Mouse (Mus musculus) CH12.LX (cell line): ENCODE measurements around the gene Prrt3. TPM values are rescaled to one million over a fixed set of nuclear protein-coding genes. Genes with fewer than 3 reads are reported as not detected.
A peak's percentile ranks its signal among the peaks of the same experiment; 100 is the strongest.

Experiments used
- DNase-seq: peaks from one replicate; pipeline ENCODE4 v3.0.0-alpha.2; 2013; ENCODE audit errors: extremely low read depth
- H3K27ac ChIP-seq: 2 replicates; pipeline ENCODE4 v1.5.1; 2012; ENCODE audit warnings: low read depth, mild to moderate bottlenecking, control low read depth, moderate library complexity; ENCODE audit not compliant: insufficient read depth
- H3K27me3 ChIP-seq: replicated peaks from 2 replicates; pipeline ENCODE3; 2012; ENCODE audit warnings: inconsistent platforms
- H3K36me3 ChIP-seq, 2 experiments: replicated peaks in 1 of 2; 2 replicates each; pipeline versions ENCODE3 to v1.6.1; 2012; ENCODE audit warnings: inconsistent platforms in 1 of 2, low read length in 1 of 2, mild to moderate bottlenecking in 1 of 2, mixed read lengths in 1 of 2, moderate library complexity in 1 of 2; ENCODE audit not compliant: control insufficient read depth in 1 of 2, insufficient read depth in 1 of 2
- H3K4me1 ChIP-seq, 2 experiments: 2 replicates each; pipeline ENCODE4 v1.6.1; 2012; ENCODE audit warnings: inconsistent platforms in 1 of 2, moderate library complexity in 1 of 2; ENCODE audit not compliant: insufficient read depth in 2 of 2, control insufficient read depth in 1 of 2
- H3K4me2 ChIP-seq: 2 replicates; pipeline ENCODE4 v1.6.1; 2012; ENCODE audit warnings: low read depth, mild to moderate bottlenecking, control low read depth; ENCODE audit not compliant: poor library complexity, insufficient read depth, severe bottlenecking
- H3K4me3 ChIP-seq, 3 experiments: fragments of 150-350 bp in 1 of 3; sonication (generic) in 1 of 3; replicated peaks in 1 of 3; 2 replicates each; pipeline versions ENCODE3 to v1.5.1; 2011 to 2012; ENCODE audit warnings: low read depth in 2 of 3, low read length in 2 of 3, mild to moderate bottlenecking in 2 of 3, moderate library complexity in 2 of 3, control low read depth in 1 of 3, improper control_type of control experiment in 1 of 3, inconsistent platforms in 1 of 3, mixed read lengths in 1 of 3; ENCODE audit not compliant: poor library complexity in 1 of 3
- H3K79me2 ChIP-seq: replicated peaks from 2 replicates; pipeline ENCODE4 v1.6.1; 2012; ENCODE audit warnings: mild to moderate bottlenecking, moderate library complexity; ENCODE audit not compliant: control insufficient read depth, poor library complexity, insufficient read depth, severe bottlenecking; ENCODE audit errors: extremely low read depth
- H3K9ac ChIP-seq: 2 replicates; pipeline ENCODE4 v1.6.1; 2012; ENCODE audit warnings: low read depth, mild to moderate bottlenecking, control low read depth, moderate library complexity; ENCODE audit not compliant: insufficient read depth
- H3K9me3 ChIP-seq: replicated peaks from 2 replicates; pipeline ENCODE3; 2012; ENCODE audit warnings: low read length, inconsistent platforms, mixed read lengths
- MYC ChIP-seq: IDR thresholded peaks from 2 replicates; pipeline ENCODE4 v1.6.1; 2011; ENCODE audit warnings: low read depth, mild to moderate bottlenecking, improper control_type of control experiment, low read length
- ZKSCAN1 ChIP-seq: IDR thresholded peaks from 2 replicates; pipeline ENCODE4 v1.6.1; 2012; ENCODE audit warnings: low read depth, inconsistent platforms, low read length, improper control_type of control experiment, borderline replicate concordance
- dilution Hi-C: fragments of 300-500 bp; cut with MboI; formaldehyde crosslinking; loops from 2 replicates; pipeline ENCODE4 v1.14.3; 2020; ENCODE audit warnings: low sequenced_read_pairs; ENCODE audit not compliant: extremely low pct_unique_long_range_greater_than_20kb, extremely low pct_ligation_motif_present
- in situ Hi-C: fragments of 300-500 bp; cut with MboI; formaldehyde crosslinking; loops from 3 replicates; pipeline ENCODE4 v1.14.3; 2019; ENCODE audit warnings: low sequenced_read_pairs, low pct_ligation_motif_present, low pct_unique_long_range_greater_than_20kb, mixed read lengths
- polyA plus RNA-seq: library from polyadenylated mRNA; unstranded; fragments of >175 nt; gene quantifications from 2 replicates; pipeline ENCODE4 v1.2.1, GENCODE M21; 2012; ENCODE audit warnings: low read depth; ENCODE audit not compliant: insufficient read length
- total RNA-seq, 2 experiments: library from RNA; depleted of rRNA; stranded (reverse); fragments of 300-350 nt in 1 of 2; fragments of >200 nt in 1 of 2; gene quantifications; 2 replicates each; pipeline ENCODE4 v1.2.3; 2012 to 2014

Gene Prrt3
- total and polyA plus RNA-seq, 3 experiments, result not detected

- dilution Hi-C loops, result no loop called here
Measured at GRCm38 (mm10) chr6:113444207-113444965, 57.3 kb downstream of the Prrt3 start.

More at GRCm38 (mm10) chr6:113444207-113444965, 57.3 kb downstream of the Prrt3 start:
- Histone ChIP-seq H3K27ac (no peak overlapping the region), H3K4me2 (no peak overlapping the region), H3K79me2 (peaks cover 13% of the 10 kb centered on the region), H3K36me3 (peaks cover 24 to 43% of the 10 kb centered on the region in 2 experiments), H3K4me1 (peaks cover 4 to 34% of the 10 kb centered on the region in 2 experiments), H3K9ac (no peak overlapping the region), H3K4me3 (peak overlapping the region in 1 of 3 experiments; percentile 17), H3K27me3 (no peaks in the 10 kb centered on the region), H3K9me3 (no peaks in the 10 kb centered on the region)
- no peak for TF ChIP-seq ZKSCAN1
- peak; percentile 16; the same call in 1 of the 2 replicates for TF ChIP-seq MYC
- in situ Hi-C loops, result no loop called here
- no peak for DNase-seq

Other genes with a start within 250 kb of the Prrt3 start
Only the 20 nearest of the 22 such genes appear.
- 24.5 and 26.5 TPM in 2 replicates for gene Brpf1, start 194.8 kb downstream of the Prrt3 start, total RNA-seq (2012; rRNA removed)
- gene Brpf1, start 194.8 kb downstream of the Prrt3 start, total RNA-seq (2014; rRNA removed), result 13.7 TPM in 2 replicates
- 26.7 and 28.1 TPM in 2 replicates for gene Brpf1, start 194.8 kb downstream of the Prrt3 start, polyA plus RNA-seq
- gene Ogg1, start 175.0 kb downstream of the Prrt3 start, total RNA-seq (2012; rRNA removed), result 12.5 and 13.8 TPM in 2 replicates
- gene Ogg1, start 175.0 kb downstream of the Prrt3 start, total RNA-seq (2014; rRNA removed), result 14.4 and 14.5 TPM in 2 replicates
- gene Ogg1, start 175.0 kb downstream of the Prrt3 start, polyA plus RNA-seq, result 19.5 and 20.1 TPM in 2 replicates
- 4.1 and 5.3 TPM in 2 replicates for gene Camk1, start 157.9 kb downstream of the Prrt3 start, total RNA-seq (2012; rRNA removed)
- gene Camk1, start 157.9 kb downstream of the Prrt3 start, total RNA-seq (2014; rRNA removed), result 0.20 and 0.36 TPM in 2 replicates
- 0.97 and 1.4 TPM in 2 replicates for gene Camk1, start 157.9 kb downstream of the Prrt3 start, polyA plus RNA-seq
- gene Tada3, start 124.0 kb downstream of the Prrt3 start, total RNA-seq (2012; rRNA removed), result 14.6 and 19.4 TPM in 2 replicates
- 7.2 and 7.6 TPM in 2 replicates for gene Tada3, start 124.0 kb downstream of the Prrt3 start, total RNA-seq (2014; rRNA removed)
- 24.8 and 28.2 TPM in 2 replicates for gene Tada3, start 124.0 kb downstream of the Prrt3 start, polyA plus RNA-seq
- 150 and 190 TPM in 2 replicates for gene Arpc4, start 123.8 kb downstream of the Prrt3 start, total RNA-seq (2012; rRNA removed)
- 202 and 234 TPM in 2 replicates for gene Arpc4, start 123.8 kb downstream of the Prrt3 start, total RNA-seq (2014; rRNA removed)
- gene Arpc4, start 123.8 kb downstream of the Prrt3 start, polyA plus RNA-seq, result 314 and 345 TPM in 2 replicates
- 5.1 and 5.3 TPM in 2 replicates for gene Ttll3, start 112.7 kb downstream of the Prrt3 start, total RNA-seq (2012; rRNA removed)
- gene Ttll3, start 112.7 kb downstream of the Prrt3 start, total RNA-seq (2014; rRNA removed), result 0.87 and 1.8 TPM in 2 replicates
- gene Ttll3, start 112.7 kb downstream of the Prrt3 start, polyA plus RNA-seq, result 4.4 and 5.1 TPM in 2 replicates
- 26.3 and 28.6 TPM in 2 replicates for gene Rpusd3, start 82.6 kb downstream of the Prrt3 start, total RNA-seq (2012; rRNA removed)
- gene Rpusd3, start 82.6 kb downstream of the Prrt3 start, total RNA-seq (2014; rRNA removed), result 18.8 and 22.1 TPM in 2 replicates
- gene Rpusd3, start 82.6 kb downstream of the Prrt3 start, polyA plus RNA-seq, result 18.5 and 26.5 TPM in 2 replicates
- 0.17 TPM in 1 of 2 replicates, not detected in the other for gene Cidec, start 66.2 kb downstream of the Prrt3 start, total RNA-seq (2012; rRNA removed)
- gene Cidec, start 66.2 kb downstream of the Prrt3 start, total RNA-seq (2014; rRNA removed), result not detected in 2 replicates
- 0.14 TPM in 1 of 2 replicates, not detected in the other for gene Cidec, start 66.2 kb downstream of the Prrt3 start, polyA plus RNA-seq
- gene Jagn1, start 59.4 kb downstream of the Prrt3 start, total RNA-seq (2012; rRNA removed), result 69.2 and 83.9 TPM in 2 replicates
- 90.4 and 106 TPM in 2 replicates for gene Jagn1, start 59.4 kb downstream of the Prrt3 start, total RNA-seq (2014; rRNA removed)
- 88.3 and 103 TPM in 2 replicates for gene Jagn1, start 59.4 kb downstream of the Prrt3 start, polyA plus RNA-seq
- gene Il17re, start 43.4 kb downstream of the Prrt3 start, total RNA-seq (2012; rRNA removed), result 0.13 TPM in 1 of 2 replicates, not detected in the other
- gene Il17re, start 43.4 kb downstream of the Prrt3 start, total RNA-seq (2014; rRNA removed), result not detected in 2 replicates
- gene Il17re, start 43.4 kb downstream of the Prrt3 start, polyA plus RNA-seq, result 0.13 TPM in 1 of 2 replicates, not detected in the other
- not detected in 2 replicates for gene Il17rc, start 30.5 kb downstream of the Prrt3 start, total RNA-seq (2012; rRNA removed)
- gene Il17rc, start 30.5 kb downstream of the Prrt3 start, total RNA-seq (2014; rRNA removed), result not detected in 2 replicates
- not detected in 2 replicates for gene Il17rc, start 30.5 kb downstream of the Prrt3 start, polyA plus RNA-seq
- 4.3 and 6.2 TPM in 2 replicates for gene Creld1, start 18.6 kb downstream of the Prrt3 start, total RNA-seq (2012; rRNA removed)
- gene Creld1, start 18.6 kb downstream of the Prrt3 start, total RNA-seq (2014; rRNA removed), result 3.3 and 3.4 TPM in 2 replicates
- 12.9 and 14.3 TPM in 2 replicates for gene Creld1, start 18.6 kb downstream of the Prrt3 start, polyA plus RNA-seq
- 52.7 and 62.2 TPM in 2 replicates for gene Emc3, start 29.7 kb upstream of the Prrt3 start, total RNA-seq (2012; rRNA removed)
- 87.5 and 90.9 TPM in 2 replicates for gene Emc3, start 29.7 kb upstream of the Prrt3 start, total RNA-seq (2014; rRNA removed)
- gene Emc3, start 29.7 kb upstream of the Prrt3 start, polyA plus RNA-seq, result 64.6 and 64.9 TPM in 2 replicates
- gene Fancd2, start 29.8 kb upstream of the Prrt3 start, total RNA-seq (2012; rRNA removed), result 25.5 and 26.3 TPM in 2 replicates
- gene Fancd2, start 29.8 kb upstream of the Prrt3 start, total RNA-seq (2014; rRNA removed), result 32.7 and 37.3 TPM in 2 replicates
- gene Fancd2, start 29.8 kb upstream of the Prrt3 start, polyA plus RNA-seq, result 27.2 and 30.2 TPM in 2 replicates
- gene Fancd2os, start 98.8 kb upstream of the Prrt3 start, total RNA-seq (2012; rRNA removed), result not detected in 2 replicates
- not detected in 2 replicates for gene Fancd2os, start 98.8 kb upstream of the Prrt3 start, total RNA-seq (2014; rRNA removed)
- gene Fancd2os, start 98.8 kb upstream of the Prrt3 start, polyA plus RNA-seq, result 0.31 and 0.45 TPM in 2 replicates
- gene Brk1, start 102.8 kb upstream of the Prrt3 start, total RNA-seq (2012; rRNA removed), result 112 and 122 TPM in 2 replicates
- 224 and 245 TPM in 2 replicates for gene Brk1, start 102.8 kb upstream of the Prrt3 start, total RNA-seq (2014; rRNA removed)
- gene Brk1, start 102.8 kb upstream of the Prrt3 start, polyA plus RNA-seq, result 142 and 145 TPM in 2 replicates
- gene Vhl, start 122.0 kb upstream of the Prrt3 start, total RNA-seq (2012; rRNA removed), result 14.2 and 17.6 TPM in 2 replicates
- 32.6 and 36.6 TPM in 2 replicates for gene Vhl, start 122.0 kb upstream of the Prrt3 start, total RNA-seq (2014; rRNA removed)
- gene Vhl, start 122.0 kb upstream of the Prrt3 start, polyA plus RNA-seq, result 19.2 and 23.1 TPM in 2 replicates
- gene Irak2, start 136.5 kb upstream of the Prrt3 start, total RNA-seq (2012; rRNA removed), result 31.6 and 39.5 TPM in 2 replicates
- gene Irak2, start 136.5 kb upstream of the Prrt3 start, total RNA-seq (2014; rRNA removed), result 26.9 and 30.0 TPM in 2 replicates
- 32.5 and 38.6 TPM in 2 replicates for gene Irak2, start 136.5 kb upstream of the Prrt3 start, polyA plus RNA-seq
- gene Tatdn2, start 195.1 kb upstream of the Prrt3 start, total RNA-seq (2012; rRNA removed), result 35.1 and 62.5 TPM in 2 replicates
- 34.5 and 35.5 TPM in 2 replicates for gene Tatdn2, start 195.1 kb upstream of the Prrt3 start, total RNA-seq (2014; rRNA removed)
- gene Tatdn2, start 195.1 kb upstream of the Prrt3 start, polyA plus RNA-seq, result 58.0 and 70.8 TPM in 2 replicates
- not detected in 2 replicates for gene Ghrl, start 217.9 kb upstream of the Prrt3 start, total RNA-seq (2012; rRNA removed)
- not detected in 2 replicates for gene Ghrl, start 217.9 kb upstream of the Prrt3 start, total RNA-seq (2014; rRNA removed)
- gene Ghrl, start 217.9 kb upstream of the Prrt3 start, polyA plus RNA-seq, result 1.1 and 2.6 TPM in 2 replicates